Mouse (Mus musculus) activated CD4-positive, CD25-positive, alpha-beta regulatory T cell, adult 4 months (primary cell): ENCODE results near the gene Klf7. TPM values are rescaled to one million over a fixed set of nuclear protein-coding genes. Genes with fewer than 3 reads are reported as not detected.
A peak's percentile ranks its signal among the peaks of the same experiment; 100 is the strongest.

Experiments used
- ATAC-seq: one replicate; pipeline ENCODE4 v1.8.0; 2017
- polyA plus RNA-seq, 2 experiments: library from polyadenylated mRNA; unstranded; fragments of 100-300 nt; shearing (Covaris generic); gene quantifications; one replicate each; pipeline ENCODE4 v1.2.1; 2017

Klf7 gene
- polyA plus RNA-seq, 2 experiments from 2014 or later: 18.6 to 19.1 TPM

DNA sequence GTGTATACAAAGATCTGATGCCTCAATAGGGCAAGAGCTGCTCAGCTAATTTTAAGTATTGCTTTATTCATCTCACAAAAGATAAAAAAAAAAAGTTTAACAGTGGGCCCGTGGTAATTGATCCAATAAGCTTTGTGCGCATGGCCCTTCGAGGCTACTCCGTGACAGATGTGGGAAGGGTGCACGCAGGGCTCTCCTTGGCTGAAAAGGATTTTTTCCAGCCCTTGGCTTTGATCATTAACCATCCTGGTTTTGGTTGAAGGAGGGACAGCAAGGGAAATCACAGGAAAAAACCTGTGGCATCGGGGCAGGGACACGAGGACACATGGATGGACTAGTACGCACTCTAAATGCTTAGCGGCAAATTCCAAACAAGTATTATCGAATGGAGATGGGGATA is 60.6 kb downstream of the Klf7 start:
- ATAC-seq: no peak

GRCm38 (mm10) chr1:64060699-64061454 is 61.2 kb downstream of the Klf7 start:
- ATAC-seq: no peak

DNA sequence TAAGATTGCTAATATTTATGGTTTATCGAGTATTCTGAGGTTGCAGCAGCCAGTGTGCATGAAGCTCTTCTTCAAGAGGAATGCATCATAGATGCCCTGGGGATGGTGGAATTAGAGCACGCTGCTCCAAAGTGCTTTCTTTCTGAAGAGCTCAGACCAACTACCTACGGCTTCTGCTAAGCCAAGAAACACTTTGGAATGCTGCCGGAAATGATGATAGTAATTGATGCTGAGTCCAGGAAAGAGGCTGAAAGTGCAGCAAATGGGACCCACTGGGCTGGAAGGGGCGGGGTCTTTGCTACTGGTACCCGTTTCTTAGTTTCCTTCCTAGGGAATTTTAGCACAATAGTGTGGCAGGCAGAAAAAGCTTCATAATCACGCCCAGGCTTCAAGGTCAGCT is 62.0 kb downstream of the Klf7 start:
- no peak for ATAC-seq

DNA sequence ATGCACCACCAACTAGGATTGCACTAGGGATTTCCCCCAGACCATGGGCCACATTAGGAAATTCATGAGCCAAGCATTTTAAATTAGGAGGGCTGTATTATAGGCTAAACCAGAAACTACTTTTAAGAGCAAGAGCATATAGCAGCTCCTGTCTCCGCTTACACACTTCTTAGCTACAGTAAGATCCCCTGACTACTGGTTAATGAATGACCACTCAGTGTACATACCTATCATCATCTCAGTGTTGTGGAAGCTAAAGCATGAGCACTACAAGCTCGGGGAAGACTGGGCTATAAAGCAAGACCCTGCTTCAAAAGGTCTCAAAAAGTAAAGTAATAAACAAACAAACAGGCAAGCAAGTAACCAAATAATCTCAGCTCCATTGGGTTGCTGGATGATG is 65.5 kb downstream of the Klf7 start:
- ATAC-seq: no peak

- no peak for ATAC-seq
Measured at GRCm38 (mm10) chr1:64055978-64056377, 66.1 kb downstream of the Klf7 start.

DNA sequence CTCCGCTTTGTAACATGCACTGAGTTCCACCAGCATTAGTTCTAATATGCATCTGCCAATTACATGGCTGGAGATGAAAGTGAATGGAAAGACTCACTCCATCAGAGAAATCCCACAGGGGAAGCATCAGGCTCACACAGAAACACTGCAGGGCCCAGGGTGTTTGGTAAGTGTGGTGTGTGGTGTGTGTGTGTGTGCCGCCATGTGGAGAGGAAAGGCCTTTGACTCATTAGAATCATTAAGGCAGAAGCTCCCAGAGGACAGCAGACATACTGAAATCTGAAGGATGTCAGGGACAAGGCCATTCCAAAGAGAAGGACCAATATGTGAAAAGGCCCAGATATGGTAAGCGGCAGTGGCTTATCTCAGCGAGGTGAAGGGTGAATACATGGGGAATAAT is 66.9 kb downstream of the Klf7 start:
- no peak for ATAC-seq

GRCm38 (mm10) chr1:64052069-64052750 is 69.9 kb downstream of the Klf7 start:
- ATAC-seq: no peak

GRCm38 (mm10) chr1:64048567-64048966 is 73.5 kb downstream of the Klf7 start:
- peak; percentile 18 for ATAC-seq

DNA sequence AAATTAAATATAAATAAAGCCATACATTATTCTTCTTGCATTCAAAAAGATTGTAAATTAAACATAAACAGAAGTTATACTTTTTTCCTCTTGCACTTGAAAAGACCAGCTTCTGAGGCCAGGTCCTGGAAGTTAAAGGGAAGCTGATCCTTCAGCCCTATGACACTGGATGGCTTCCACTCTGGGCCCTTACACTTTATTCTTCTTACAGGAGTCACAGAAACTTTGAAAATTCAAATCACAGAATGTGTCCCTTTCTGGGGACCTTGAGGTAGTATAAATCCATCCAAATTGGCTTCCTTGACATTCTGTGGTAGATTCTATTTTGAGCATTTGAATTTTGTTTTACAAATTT is 75.3 kb downstream of the Klf7 start:
- no peak for ATAC-seq

GRCm38 (mm10) chr1:64046087-64046801 is 75.8 kb downstream of the Klf7 start:
- ATAC-seq: no peak

DNA sequence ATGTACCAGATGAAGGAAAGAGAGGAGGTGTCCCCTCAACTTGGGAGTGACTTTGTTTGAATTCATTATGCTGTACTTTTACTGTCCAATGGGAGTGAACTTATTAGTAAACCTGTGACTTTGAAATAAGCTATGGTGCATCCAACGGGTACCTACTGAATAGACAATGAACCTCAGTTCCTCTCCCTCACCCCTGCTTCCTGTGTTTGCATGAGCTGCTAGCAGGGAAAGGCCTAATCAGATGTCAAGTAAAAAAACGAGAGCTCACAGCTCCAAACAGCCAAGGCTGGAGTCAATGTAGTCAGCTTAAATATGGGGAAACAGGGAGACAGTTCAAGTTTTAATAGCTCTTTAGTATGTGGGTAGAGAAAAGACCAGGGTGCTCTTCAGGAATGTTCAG is 77.5 kb downstream of the Klf7 start:
- ATAC-seq: peak; percentile 52

DNA sequence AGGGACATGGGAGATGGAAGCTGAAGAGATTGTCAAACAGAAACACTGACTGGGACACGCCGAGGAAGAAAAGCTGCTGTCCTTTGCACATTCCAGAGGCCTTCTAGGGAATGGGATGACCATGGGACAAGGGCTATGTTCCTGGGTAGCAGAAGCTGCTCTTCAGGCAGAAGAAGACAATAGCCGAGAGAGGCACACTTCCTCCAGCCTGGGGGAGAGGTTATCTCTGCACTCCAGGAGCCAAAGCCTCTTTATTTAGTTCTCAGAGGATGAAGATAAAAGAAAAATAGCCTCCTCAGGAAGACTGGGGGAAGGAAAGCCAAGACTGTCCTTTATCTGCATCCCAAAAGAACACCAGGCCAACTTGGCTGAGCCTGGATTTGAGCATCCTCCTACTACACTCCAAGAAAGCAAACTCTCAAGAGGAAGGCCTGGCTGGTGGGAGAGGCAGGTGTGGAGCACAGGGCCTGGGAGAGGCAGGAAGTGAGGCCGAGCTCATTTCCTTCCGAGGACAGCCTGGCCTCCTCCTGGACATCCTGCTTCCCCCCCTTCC is 81.2 kb downstream of the Klf7 start:
- no peak for ATAC-seq

- no peak for ATAC-seq
Measured at GRCm38 (mm10) chr1:64040061-64040686, 81.9 kb downstream of the Klf7 start.

- no peak for ATAC-seq
Measured at GRCm38 (mm10) chr1:64038343-64038742, 83.7 kb downstream of the Klf7 start.

- ATAC-seq: no peak
Measured at GRCm38 (mm10) chr1:64037800-64038199, 84.3 kb downstream of the Klf7 start.

- ATAC-seq: no peak
Measured at GRCm38 (mm10) chr1:64036881-64037452, 85.1 kb downstream of the Klf7 start.

- no peak for ATAC-seq
Measured at GRCm38 (mm10) chr1:64035804-64036203, 86.3 kb downstream of the Klf7 start.

GRCm38 (mm10) chr1:64035087-64035791 is 86.8 kb downstream of the Klf7 start:
- ATAC-seq: no peak

DNA sequence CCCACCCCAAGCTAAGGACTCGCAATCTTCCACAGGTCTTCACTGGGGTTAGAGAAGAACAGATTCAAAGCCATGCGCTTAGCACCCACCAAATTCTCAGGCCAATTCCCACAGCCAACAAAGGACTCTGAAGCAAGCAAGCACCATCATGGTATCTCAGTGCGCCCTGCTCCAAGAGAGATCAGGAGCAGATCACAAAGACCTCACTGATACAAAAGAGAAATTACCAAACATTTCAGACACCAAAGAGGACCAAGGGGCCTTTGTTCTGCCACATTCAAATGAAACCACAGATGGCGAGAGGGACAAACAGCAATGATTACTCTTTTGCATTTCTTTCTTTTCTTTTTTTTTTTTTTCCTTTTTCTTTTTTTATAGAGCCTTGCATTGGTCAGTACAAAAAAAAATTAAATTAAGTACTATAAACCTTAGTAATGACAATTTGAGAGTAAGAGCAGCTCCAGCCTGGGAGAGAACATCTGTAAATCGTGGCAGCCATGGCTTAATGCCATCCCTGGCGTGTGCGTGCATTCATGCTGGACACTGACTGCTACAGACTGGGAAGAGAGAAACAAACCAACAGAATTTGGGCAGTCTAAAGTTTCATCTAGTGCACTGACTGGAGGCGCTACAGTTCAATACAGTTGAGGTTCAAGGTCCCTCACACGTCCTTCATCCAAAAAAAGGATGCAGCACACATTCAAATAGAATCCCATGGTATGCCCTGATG is 89.4 kb downstream of the Klf7 start:
- ATAC-seq: no peak

- no peak for ATAC-seq
Measured at GRCm38 (mm10) chr1:64021986-64022385, 100.1 kb downstream of the Klf7 start.
